Mouse (Mus musculus) megakaryocyte progenitor cell, adult 5-6 weeks (primary cell): ENCODE measurements around the gene Elfn1. TPM values are rescaled to one million over a fixed set of nuclear protein-coding genes. Genes with fewer than 3 reads are reported as not detected.
A peak's percentile ranks its signal among the peaks of the same experiment; 100 is the strongest.
"Not testable (repeated sequence)": the region's sequence is repeated elsewhere in the genome, so short reads cannot be mapped to it uniquely, and the experiment has no call there.

Source experiments
- ATAC-seq: replicated peaks from 2 replicates; pipeline ENCODE4 v1.8.0; 2016; ENCODE audit warnings: mild to moderate bottlenecking, moderate TSS enrichment, inconsistent platforms; ENCODE audit not compliant: poor library complexity
- total RNA-seq, 2 experiments: library from RNA; stranded (forward) in 1 of 2; stranded (reverse) in 1 of 2; fragments of 157-497, 149-512 nt in 1 of 2; fragments of 200-1000 nt in 1 of 2; gene quantifications; 2 replicates each; pipeline versions ENCODE4 v1.2.3 to v1.2.4; 2015 to 2017

Gene Elfn1
- total RNA-seq, 2 experiments from 2014 or later: not detected

DNA sequence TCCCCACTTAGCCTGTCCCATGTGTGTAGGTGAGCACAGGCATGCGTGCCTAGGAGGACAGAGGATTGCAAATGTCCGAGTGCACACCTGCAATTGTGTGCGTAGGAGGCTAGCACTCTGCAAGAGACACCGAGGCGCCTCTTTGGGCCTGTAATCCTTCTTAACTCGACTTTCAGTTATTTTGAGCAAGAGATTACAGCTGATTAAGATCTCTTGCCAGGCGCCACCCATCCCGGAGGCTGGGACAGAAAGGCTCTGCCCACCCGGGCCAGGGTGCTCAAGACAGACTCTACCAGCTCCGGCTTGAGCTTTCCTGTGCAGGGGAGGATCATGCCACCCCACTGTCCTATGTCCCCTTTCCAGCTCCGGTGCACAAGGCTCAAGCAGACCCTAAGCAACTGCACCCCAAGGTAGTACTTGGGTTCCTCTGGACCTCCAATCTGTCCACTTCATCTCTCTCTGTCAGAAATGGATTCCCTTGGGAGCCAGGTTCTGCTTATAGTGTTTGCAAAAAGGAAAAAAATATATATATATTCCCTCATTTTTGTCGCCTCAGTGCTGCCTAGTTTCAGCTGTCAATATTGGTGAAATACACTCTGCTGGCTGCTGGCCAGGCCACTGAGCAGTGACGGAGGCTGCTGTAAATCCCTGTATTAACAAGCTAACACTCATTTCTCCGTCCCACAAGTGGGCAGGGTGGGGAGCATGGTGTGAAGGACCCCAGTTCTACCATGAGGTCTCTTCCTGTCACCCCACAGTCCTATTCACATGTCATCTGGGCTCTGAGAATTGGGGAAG is 61.6 kb downstream of the Elfn1 start:
- ATAC-seq: no peak

DNA sequence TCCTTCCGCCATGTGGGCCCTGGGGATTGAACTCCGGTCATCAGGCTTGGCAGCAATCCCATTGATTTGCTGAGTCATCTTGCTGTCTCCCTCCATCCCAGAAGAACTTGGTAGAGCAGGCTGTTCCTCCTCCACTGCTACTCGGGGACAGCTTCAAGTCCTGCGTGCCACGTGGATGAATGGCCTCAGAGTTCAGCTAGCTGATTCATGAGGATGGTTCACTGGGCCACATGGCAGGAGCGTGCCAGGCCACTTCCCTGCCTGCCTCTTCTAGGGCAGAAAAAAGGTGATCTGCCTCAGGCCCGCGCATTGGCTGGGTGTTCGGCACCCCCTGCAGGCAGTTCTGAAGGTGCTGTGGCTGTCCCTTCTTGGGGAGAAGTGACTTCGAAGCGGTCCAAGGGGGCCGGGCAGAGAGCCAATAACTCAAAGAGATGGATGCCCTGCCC is 62.5 kb downstream of the Elfn1 start:
- ATAC-seq: peak; percentile 62

DNA sequence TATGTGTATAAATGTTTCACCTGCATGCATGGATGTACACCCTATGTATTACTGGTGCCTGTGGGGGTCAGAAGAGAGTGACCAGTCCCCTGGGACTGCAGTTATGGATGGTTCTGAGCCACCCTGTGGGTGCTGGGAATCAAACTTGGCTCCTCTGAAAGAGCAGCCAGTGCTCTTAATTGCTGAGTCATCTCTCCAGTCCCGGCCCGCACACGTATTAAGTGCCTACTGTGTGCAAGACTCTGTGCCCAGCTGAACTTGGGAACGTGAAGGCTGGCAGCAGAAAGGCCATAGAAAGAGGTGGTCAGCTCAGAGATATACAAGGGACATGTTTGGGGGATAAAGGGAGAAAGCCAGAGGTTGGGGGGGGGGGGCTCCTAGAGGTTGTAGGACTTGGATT is 68.8 kb downstream of the Elfn1 start:
- ATAC-seq: no peak

DNA sequence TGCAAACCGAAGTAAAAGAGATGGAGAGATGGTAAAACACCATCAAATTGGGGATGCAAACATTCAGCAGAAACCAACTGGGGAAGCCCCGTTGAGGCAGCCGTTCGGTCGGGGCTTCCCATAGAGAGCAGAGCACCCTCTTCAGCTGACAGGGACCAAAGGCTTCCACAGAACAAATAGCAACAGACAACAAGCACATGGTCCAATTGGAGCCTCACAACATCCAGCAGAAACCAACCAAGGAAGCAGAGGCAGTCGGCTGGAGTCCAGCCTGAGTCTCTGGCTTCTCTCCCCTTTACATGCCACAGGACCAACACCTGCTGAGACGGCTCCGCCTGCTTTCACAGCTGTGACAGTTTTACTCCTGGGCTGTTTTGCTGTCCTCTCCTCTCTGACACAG is 69.7 kb downstream of the Elfn1 start:
- ATAC-seq: no peak

DNA sequence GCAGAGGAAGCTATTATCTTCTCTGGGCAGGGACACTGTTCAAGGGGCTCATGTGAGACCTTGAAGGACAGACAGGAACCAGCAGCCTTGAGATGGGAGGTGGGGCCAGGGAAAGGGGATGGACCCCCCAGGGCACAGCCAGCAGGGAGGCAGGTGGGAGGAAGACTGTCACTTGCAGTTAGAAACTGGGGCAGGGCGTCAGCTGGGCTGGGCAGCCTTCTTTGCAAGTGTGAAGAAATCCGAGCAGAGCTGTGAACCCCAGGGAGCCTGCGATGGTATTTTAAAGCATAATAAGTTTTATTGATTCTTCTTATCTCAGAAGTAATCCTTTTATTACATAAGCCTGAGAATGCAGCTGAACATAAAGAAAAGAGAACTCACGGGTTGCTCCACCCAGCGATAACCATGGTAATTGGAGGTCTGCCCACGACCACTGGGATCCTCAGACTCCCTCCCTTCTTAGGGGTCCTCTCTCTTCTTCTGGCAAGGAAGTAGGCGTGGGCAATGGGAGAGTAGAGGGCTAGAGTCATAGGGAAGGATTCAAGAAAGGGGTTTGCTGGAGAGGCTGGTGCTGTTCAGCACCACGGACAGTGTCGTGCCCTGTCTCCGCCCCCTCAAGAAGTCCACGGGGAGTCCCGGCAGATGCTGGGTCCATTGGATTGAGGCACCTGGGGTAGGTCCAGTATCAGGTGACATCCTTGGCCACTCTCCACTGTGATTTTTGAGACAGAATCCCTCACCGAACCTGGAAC is 71.0 kb downstream of the Elfn1 start:
- peak; percentile 77 for ATAC-seq

DNA sequence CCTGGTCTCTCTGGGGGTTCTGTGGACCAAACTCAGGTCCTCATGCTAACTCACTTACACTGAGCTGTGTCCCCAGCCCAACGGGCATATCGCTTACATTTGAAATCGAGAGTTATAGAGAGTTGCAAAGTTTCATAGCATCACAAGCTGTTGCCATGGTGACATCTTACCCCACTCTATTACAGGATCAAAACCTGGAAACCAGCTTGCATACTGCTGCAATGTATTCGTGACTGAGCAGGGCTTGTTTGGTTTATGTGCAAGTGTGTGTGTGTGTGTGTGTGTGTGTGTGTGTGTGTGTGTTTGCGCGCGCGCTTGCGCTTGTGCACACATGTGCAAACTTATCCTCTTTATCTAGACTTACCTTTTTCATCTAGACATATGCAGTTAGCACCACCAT is 71.6 kb downstream of the Elfn1 start:
- ATAC-seq: no peak

DNA sequence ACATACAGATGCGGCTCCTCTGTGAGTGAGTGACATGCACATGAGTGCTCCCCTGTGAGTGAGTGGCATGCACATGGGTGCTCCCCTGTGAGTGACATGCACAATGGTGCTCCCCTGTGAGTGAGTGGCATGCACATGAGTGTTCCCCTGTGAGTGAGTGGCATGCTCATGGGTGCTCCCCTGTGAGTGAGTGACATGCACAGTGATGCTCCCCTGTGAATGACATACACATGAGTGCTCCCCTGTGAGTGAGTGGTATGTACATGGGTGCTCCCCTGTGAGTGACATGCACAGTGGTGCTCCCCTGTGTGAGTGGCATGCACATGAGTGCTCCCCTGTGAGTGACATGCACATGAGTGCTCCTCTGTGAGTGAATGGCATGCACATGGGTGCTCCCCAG is 74.2 kb downstream of the Elfn1 start:
- ATAC-seq: no peak

DNA sequence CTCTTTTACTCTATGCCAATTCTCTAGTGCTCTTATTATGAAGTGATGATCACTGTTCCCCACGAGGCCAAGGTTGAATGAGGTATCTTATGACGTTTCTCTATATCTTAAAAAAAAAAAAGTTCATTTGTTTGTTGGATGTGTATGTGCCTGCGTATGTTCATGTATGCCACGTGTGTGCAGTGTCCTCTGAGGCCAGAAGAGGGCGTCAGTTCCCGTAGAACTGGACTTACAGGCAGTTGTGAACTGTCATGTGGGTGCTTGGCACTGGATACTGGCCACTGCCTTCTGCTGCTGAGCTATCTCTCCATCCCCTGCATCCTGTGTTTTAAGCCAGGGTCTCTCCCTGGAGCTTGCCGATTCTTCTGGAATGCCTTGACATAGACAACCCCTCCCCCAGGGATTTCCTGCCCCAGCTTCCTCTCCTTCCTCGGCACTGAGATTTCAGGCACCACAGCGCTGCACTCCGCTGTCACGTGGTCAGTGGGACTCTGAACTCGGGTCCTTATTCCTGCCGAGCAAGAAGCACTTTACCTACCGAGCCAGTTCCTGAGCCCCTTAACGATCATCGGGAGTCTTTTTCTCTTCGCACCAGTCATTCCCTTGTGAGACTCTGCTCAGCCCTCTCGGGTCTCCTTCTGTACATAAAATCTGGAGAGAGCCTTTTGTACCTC is 77.5 kb downstream of the Elfn1 start:
- no peak for ATAC-seq

DNA sequence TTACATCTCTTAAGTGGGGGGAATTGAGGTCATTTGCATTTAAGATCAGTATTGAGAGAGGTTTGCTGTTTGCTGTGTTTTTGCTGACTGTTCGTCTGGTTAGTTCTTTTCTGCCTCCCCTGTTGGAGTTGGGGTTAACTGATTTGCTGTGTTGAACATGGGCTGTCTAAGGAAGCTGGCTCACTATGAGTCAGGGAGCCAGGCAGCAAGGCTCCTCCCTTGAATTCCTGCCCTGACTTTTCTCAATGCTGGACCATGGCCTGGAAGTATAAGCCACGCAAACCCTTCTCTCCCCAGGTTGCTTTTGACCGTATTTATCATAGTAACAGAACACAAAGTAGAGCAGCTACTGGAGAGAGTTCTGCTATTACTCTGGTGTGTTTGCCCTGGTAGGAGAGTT is 83.8 kb downstream of the Elfn1 start:
- no peak for ATAC-seq

DNA sequence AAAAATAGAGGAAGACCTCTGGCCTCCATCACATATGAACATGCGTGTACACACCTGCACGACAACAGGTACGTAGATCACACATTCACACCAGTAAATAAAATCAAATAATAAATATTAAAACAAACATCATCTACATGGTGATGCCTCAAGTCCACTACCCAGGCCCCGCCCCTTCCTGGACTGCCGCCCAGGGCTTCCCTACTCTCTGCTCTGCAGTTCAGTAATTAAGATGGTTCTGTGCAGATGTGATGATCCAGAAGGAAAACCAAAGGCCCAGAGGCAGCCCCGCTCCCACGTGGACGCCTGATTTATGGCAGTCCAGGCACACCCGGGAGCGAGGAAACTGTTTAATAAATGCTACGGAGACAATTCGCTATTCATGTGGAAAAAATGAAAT is 90.6 kb downstream of the Elfn1 start:
- ATAC-seq: not testable (repeated sequence)

DNA sequence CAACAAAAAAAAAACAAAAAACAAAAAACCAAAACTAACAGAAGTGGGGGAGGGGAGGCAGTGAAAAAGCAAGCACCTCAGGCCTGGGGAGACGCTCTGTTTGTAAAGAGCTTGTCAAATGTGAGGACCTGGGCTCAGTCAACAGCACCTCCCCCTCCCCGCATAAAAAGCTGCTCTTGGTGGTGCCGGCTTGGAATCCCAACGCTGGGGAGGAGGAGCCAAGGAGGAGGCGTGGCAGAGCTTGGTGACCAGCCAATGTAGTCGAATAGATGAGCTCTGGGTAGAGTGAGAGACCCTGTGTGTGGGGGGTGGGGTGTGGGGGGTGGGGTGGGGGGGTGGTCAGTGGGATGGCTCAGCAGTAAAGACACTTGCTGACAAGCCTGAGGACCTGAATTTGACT is 91.2 kb downstream of the Elfn1 start:
- ATAC-seq: no peak

DNA sequence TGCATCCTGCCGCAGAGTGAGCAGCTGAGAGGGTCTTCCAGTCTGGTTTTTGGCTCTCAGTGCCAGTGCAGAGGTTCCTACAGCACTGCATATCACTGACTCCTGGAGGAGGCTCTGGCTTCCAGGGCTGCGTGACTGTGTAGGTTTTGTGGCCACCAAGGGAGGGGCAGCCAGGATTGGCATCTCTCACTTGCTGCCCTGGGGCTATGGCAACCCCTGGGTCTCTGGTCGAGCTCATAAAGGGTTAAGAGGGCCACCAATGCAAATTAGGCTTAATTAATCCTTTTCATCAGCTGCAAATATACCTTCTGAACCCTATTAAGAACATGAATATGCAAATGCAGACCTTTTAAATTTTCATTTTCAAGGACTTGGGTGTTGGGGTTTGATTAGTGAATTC is 94.8 kb downstream of the Elfn1 start:
- 0 out of 2 replicates have a peak, but pooled peaks have one; percentile 20 for ATAC-seq

DNA sequence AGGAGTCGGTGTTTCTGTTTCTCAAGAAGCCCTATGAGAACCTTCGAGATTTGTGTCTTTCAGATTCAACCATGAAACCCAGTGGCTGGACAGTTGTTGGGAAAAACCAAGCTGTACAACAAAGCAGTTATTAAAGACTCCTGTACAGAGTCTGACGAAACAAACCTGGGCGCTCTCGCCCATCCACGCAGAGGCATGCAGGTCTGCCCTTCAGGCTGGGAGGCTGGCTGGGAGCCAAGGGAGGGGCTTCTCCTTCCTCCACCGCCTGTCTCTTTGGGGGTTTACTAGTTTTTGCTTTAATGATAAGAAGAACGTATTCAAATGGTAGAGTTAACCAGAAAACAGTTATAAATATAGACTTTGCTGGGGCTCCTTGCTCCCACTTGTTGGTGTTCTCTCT is 99.1 kb downstream of the Elfn1 start:
- no peak for ATAC-seq

DNA sequence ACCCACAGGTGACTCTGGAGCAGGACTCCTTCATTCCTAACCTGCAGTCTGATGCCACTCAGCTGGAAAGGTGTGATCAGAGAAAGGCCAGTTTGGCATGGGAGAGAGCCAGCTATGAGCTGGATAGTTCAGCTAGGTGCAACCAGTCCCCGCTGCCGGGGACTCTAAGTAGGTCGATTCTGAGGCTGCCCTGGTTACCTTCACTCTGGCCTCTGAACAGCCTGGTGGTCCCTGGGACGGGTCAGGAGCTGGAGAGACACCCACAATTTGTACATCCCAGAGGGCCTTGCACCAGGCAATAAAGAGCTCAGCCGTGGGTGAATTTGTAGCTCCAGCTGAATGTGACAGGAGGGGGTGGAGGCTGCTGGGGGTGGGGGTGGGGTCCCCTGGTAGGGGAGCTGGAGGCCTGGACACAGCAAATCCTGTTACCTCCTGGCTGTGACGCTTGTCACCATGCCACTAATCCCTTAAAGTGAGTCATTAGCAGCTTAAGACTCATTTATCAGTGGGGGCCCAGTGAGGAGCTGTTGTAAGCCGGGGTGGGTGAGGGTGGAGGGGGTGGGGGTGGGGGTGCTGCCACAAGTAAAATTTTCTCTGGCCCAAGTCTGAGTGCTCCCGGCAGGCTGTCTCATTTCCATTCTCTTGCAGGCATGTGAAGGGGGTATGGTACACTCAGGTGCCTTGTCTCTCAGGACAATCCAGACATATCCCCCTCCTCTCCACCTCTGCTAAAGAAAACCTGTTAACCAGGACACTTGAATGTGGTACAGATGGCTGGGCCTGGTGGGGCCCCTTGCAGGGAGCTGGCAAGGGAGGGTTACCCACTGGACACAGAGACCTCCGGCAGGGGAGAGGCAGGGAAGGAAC is 100.1 kb downstream of the Elfn1 start:
- ATAC-seq: no peak

DNA sequence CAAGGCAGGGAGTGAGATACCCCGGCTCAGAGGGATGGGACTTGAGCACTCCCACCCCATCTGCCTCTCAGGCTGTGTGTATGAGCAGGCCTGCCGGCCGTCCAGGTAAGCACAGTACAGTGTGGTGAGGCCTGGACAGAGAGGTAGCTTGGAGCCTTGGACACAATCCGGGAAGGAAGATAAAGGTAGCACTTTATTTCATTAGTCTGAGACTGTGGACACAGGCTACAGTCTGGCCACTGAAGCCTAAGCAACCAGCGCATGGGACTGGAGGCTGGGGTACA is 100.7 kb downstream of the Elfn1 start:
- no peak for ATAC-seq

DNA sequence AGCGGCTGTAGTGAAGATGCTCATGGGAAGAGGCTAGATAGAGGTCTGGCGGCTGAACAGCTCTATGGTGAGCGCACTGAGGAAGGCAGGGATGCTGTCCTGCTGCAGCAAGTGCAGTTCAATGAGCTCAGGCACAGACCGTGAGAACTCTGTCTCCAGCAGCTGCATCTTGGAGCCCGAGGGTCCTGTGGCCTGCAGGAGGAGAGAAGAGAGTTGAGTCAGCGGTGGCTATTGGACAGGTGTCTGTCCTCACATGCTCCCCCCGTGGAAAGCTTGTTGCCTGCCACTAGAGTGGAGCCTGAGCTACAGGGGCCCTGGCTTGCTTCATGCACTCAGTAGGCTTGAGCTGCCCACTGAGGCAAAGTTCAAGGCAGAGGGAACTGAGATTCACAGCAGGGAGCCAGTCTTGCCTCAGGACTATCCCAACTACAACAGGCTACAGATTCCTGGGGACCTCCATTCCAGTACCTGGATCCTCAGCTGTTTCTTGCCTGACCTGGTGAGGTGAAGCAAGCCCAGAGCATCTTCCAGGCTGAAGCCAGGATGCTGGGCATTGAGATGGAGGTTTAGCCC is 101.4 kb downstream of the Elfn1 start:
- ATAC-seq: no peak

DNA sequence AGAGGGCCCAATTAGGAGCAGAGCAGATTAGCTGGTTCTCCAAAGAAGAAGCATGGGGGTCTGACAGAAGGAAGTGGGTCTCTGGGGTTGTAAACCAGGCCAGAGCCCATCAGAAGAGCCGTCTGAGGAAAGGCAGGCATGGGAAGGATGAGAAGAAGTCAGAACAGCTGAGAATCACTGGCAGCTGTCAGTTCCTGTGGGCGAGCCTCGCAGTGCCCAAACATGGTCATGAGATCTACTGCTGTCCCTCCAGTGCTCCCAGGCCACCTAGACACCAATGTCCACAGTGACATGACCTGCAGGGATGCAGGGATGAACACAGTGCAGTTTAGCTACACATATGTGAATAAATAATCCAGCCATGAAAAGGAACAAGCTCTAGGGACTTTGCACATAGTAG is 102.7 kb downstream of the Elfn1 start:
- ATAC-seq: no peak

DNA sequence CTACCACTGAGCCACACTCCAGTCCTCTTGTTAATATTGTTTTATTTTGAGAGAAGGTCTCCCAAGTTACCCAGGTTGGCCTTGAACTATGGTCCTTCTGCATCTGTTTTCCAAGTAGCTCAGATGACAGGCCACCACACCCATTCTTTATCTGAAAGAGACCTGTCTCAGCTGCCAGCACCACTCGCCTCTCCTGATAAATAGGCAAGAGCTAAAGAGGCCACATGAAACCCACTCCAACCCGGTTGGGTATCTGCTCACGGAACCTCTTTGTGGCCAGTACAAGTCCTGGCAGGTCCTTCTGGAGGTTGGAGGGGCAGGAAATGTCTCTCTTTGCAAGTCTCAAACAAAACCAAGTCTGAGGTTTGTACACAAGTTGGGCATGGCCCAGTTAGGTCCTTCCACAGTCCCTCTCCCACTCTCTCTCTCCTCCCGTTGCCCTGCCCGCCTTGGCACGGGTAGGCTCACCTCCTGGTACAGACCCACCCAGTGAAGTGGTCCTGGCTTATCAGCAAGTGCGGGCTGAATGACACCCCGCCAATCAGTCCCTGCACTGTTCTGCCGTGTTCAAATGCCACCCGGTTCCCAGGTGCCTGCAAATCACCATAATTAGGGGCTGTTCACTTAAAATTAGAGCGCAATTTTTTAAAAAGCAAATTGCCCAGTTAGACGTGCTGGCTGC is 104.7 kb downstream of the Elfn1 start:
- ATAC-seq: peak; percentile 85

DNA sequence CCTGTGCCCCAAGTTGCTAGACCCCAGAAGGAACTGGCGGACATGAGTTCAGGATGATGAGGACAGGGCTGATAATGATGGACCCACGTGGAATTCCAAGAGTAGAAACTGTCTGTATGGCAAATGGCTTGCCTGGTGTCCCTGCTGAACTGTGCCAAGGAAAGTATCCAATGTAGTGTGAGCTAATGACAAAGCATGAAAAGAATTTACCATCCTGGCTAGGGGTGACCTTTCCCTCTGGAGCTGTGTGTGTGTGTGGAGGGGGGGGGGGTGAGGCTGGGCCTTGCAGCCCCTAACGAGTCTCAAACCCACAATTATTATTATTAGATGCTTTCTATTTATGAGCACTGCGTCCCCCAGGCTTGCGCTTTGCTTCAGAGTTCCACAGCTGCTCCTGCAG is 105.9 kb downstream of the Elfn1 start:
- ATAC-seq: no peak

DNA sequence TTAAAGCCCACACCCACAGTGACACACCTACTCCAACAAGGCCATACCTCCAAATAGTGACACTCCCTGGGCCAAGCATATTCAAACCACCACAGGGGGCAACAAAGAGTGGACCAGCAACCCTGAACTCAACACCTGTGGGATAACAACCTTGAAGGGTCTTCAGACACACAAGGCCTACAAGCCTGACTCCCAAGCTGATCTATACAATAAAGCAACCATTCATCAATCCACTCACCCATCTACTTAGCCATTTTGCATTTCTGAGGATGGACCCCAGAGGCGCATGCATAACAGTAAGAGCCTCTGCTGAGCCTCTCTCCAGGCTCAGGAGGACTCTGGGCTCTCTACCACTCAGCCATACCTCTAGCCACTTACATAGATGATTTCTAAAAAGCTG is 109.2 kb downstream of the Elfn1 start:
- ATAC-seq: no peak
